Mouse (Mus musculus): Measurements from ENCODE around the gene Nrcam.

DNA sequence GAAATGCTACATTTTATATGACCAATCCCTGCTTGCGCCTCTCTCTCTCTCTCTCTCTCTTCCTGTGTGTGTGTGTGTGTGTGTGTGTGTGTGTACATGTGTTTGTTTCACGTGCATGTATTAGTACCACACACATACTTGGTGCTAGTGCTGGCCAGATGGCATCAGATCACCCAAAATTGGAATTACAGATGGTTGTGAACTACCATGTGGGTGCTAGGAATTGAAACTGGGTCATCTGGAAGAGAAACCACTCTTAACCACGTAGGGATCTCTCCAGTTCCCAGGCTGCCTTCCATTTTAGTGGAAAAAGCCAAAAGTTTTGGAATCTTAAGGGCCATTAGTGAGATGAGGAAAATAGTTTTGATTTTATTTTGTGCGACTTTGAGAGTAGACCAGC is 175.1 kb downstream of the Nrcam start:
- no peak for TF ChIP-seq CTCF (conservative IDR thresholded peaks at IDR 0.05 in 1 of 2, IDR thresholded peaks at IDR 0.05 in 1 of 2; ENCODE audit: low read depth in 2 of 2, low read length in 2 of 2)
- no peak for TF ChIP-seq TBP (conservative IDR thresholded peaks at IDR 0.05; ENCODE audit: low read depth, low read length)
- no peak for TF ChIP-seq POLR2A (IDR thresholded peaks at IDR 0.05; ENCODE audit: low read depth, low read length)
- no peak for TF ChIP-seq MEF2A (IDR thresholded peaks at IDR 0.05; ENCODE audit: borderline replicate concordance, low read depth, low read length)
- no peak for TF ChIP-seq RAD21 (IDR thresholded peaks at IDR 0.05; ENCODE audit: low read depth, low read length)
- no peak for TF ChIP-seq MYC (IDR thresholded peaks at IDR 0.05; ENCODE audit: low read depth, low read length)
